Mouse (Mus musculus) liver, embryonic 15.5 days (tissue): ENCODE measurements around the gene Ccdc167. TPM values are rescaled to one million over a fixed set of nuclear protein-coding genes. Genes with fewer than 3 reads are reported as not detected.

Experiments used
- ATAC-seq: fragments of 200-750 bp; cut with Nextera tagmentation; 2 replicates; pipeline ENCODE4 v1.8.0; 2017; ENCODE audit warnings: moderate number of reproducible peaks, mild to moderate bottlenecking, moderate library complexity; ENCODE audit not compliant: insufficient read depth
- H3K27ac ChIP-seq: fragments of 300-500 bp; sonication (generic); replicated peaks from 2 replicates; pipeline ENCODE4 v1.5.1; 2015; ENCODE audit warnings: mild to moderate bottlenecking, inconsistent platforms
- H3K27me3 ChIP-seq: fragments of 300-500 bp; sonication (generic); 2 replicates; pipeline ENCODE4 v1.6.1; 2015; ENCODE audit warnings: mild to moderate bottlenecking, inconsistent platforms
- H3K36me3 ChIP-seq: fragments of 300-500 bp; sonication (generic); replicated peaks from 2 replicates; pipeline ENCODE4 v1.6.1; 2015; ENCODE audit warnings: moderate library complexity, mild to moderate bottlenecking, inconsistent platforms
- H3K4me1 ChIP-seq: fragments of 300-500 bp; sonication (generic); replicated peaks from 2 replicates; pipeline ENCODE4 v1.6.1; 2015; ENCODE audit warnings: inconsistent platforms
- H3K4me2 ChIP-seq: fragments of 300-500 bp; sonication (generic); 2 replicates; pipeline ENCODE4 v1.6.1; 2015; ENCODE audit warnings: moderate library complexity, mild to moderate bottlenecking, inconsistent platforms
- H3K4me3 ChIP-seq: fragments of 300-500 bp; sonication (generic); replicated peaks from 2 replicates; pipeline ENCODE4 v1.5.1; 2015; ENCODE audit warnings: mild to moderate bottlenecking, inconsistent platforms
- H3K9ac ChIP-seq: fragments of 300-500 bp; sonication (generic); 2 replicates; pipeline ENCODE4 v1.6.1; 2015; ENCODE audit warnings: moderate library complexity, mild to moderate bottlenecking, inconsistent platforms
- H3K9me3 ChIP-seq: fragments of 300-500 bp; sonication (generic); replicated peaks from 2 replicates; pipeline ENCODE4 v1.6.1; 2016; ENCODE audit warnings: inconsistent platforms
- WGBS: fragments of 180-500 bp; shearing (Covaris S2); methylation state at CpG from one replicate; pipeline ENCODE4 v1.1.7; 2015; ENCODE audit warnings: mixed read lengths; ENCODE audit not compliant: insufficient replicate concordance; 5-methylcytosine and 5-hydroxymethylcytosine counted together
- polyA plus RNA-seq: library from polyadenylated mRNA; unstranded; fragments of >200 nt; fragmentation: Nextera tagmentation; extraction: Ambion mirVana; gene quantifications from 2 replicates; pipeline ENCODE4 v1.2.1, GENCODE M21; 2015

Gene Ccdc167
- polyA plus RNA-seq, 1 experiment from 2014 or later, result 5.3 TPM

GRCm38 (mm10) chr17:29684275-29684674 is 32.6 kb downstream of the Ccdc167 start:
- H3K27ac ChIP-seq, result peak overlapping the region; percentile 31
- H3K4me2 ChIP-seq, result no peak overlapping the region
- peaks cover 54% of the 10 kb centered on the region for H3K4me1 ChIP-seq
- H3K36me3 ChIP-seq, result peaks cover 97% of the 10 kb centered on the region
- ATAC-seq, result peak; percentile 37; the same call in 1 of the 2 replicates
- H3K27me3 ChIP-seq, result no peaks in the 10 kb centered on the region
- no peak overlapping the region for H3K4me3 ChIP-seq
- WGBS, result 30% methylated on average over 4 of the region's 4 CpGs
- H3K9ac ChIP-seq, result no peak overlapping the region
- H3K9me3 ChIP-seq, result no peaks in the 10 kb centered on the region

GRCm38 (mm10) chr17:29683127-29683526 is 33.7 kb downstream of the Ccdc167 start:
- Histone ChIP-seq H3K36me3 (peaks cover 99% of the 10 kb centered on the region), H3K4me1 (peaks cover 52% of the 10 kb centered on the region), H3K9me3 (no peaks in the 10 kb centered on the region)

GRCm38 (mm10) chr17:29682261-29682660 is 34.6 kb downstream of the Ccdc167 start:
- no peak overlapping the region for H3K27ac ChIP-seq
- H3K36me3 ChIP-seq, result peaks cover 99% of the 10 kb centered on the region
- no peak overlapping the region for H3K4me3 ChIP-seq
- WGBS, result 86% methylated on average over 7 of the region's 7 CpGs
- no peaks in the 10 kb centered on the region for H3K27me3 ChIP-seq
- no peak overlapping the region for H3K9ac ChIP-seq
- H3K4me2 ChIP-seq, result no peak overlapping the region
- H3K4me1 ChIP-seq, result peaks cover 45% of the 10 kb centered on the region
- no peak for ATAC-seq
- no peaks in the 10 kb centered on the region for H3K9me3 ChIP-seq

More at GRCm38 (mm10) chr17:29683127-29683526, 33.7 kb downstream of the Ccdc167 start:
- no peak for ATAC-seq
- H3K4me2 ChIP-seq, result no peak overlapping the region
- H3K27me3 ChIP-seq, result no peaks in the 10 kb centered on the region
- H3K27ac ChIP-seq, result no peak overlapping the region
- H3K9ac ChIP-seq, result no peak overlapping the region
- no peak overlapping the region for H3K4me3 ChIP-seq
- WGBS, result 75% methylated on average over 2 of the region's 2 CpGs

GRCm38 (mm10) chr17:29681669-29682068 is 35.2 kb downstream of the Ccdc167 start:
- H3K4me2 ChIP-seq, result no peak overlapping the region
- peaks cover 99% of the 10 kb centered on the region for H3K36me3 ChIP-seq
- H3K9me3 ChIP-seq, result no peaks in the 10 kb centered on the region
- H3K27ac ChIP-seq, result no peak overlapping the region; the same call in 1 of the 2 replicates
- H3K27me3 ChIP-seq, result no peaks in the 10 kb centered on the region
- H3K4me1 ChIP-seq, result peaks cover 39% of the 10 kb centered on the region
- H3K9ac ChIP-seq, result no peak overlapping the region
- no peak for ATAC-seq
- 90% methylated on average over 9 of the region's 9 CpGs for WGBS
- no peak overlapping the region for H3K4me3 ChIP-seq

GRCm38 (mm10) chr17:29680921-29681320 is 35.9 kb downstream of the Ccdc167 start:
- no peak overlapping the region for H3K4me2 ChIP-seq
- peaks cover 99% of the 10 kb centered on the region for H3K36me3 ChIP-seq
- 63% methylated on average over 2 of the region's 2 CpGs for WGBS

GRCm38 (mm10) chr17:29680174-29680573 is 36.7 kb downstream of the Ccdc167 start:
- ATAC-seq, result no peak
- 74% methylated on average over 2 of the region's 2 CpGs for WGBS
- Histone ChIP-seq H3K4me1 (peaks cover 24% of the 10 kb centered on the region), H3K9ac (no peak overlapping the region), H3K4me3 (no peak overlapping the region), H3K27me3 (no peaks in the 10 kb centered on the region), H3K36me3 (peaks cover 99% of the 10 kb centered on the region), H3K4me2 (no peak overlapping the region), H3K27ac (0 out of 2 replicates have a peak overlapping the region, but pooled peaks have one; percentile 10), H3K9me3 (no peaks in the 10 kb centered on the region)

More at GRCm38 (mm10) chr17:29680921-29681320, 35.9 kb downstream of the Ccdc167 start:
- Histone ChIP-seq H3K4me1 (peaks cover 31% of the 10 kb centered on the region), H3K27me3 (no peaks in the 10 kb centered on the region), H3K4me3 (no peak overlapping the region), H3K9me3 (no peaks in the 10 kb centered on the region), H3K9ac (no peak overlapping the region), H3K27ac (no peak overlapping the region)
- no peak for ATAC-seq

GRCm38 (mm10) chr17:29679038-29679767 is 37.6 kb downstream of the Ccdc167 start:
- Histone ChIP-seq H3K4me2 (no peak overlapping the region), H3K27me3 (no peaks in the 10 kb centered on the region), H3K36me3 (peaks cover 99% of the 10 kb centered on the region), H3K9me3 (no peaks in the 10 kb centered on the region), H3K9ac (no peak overlapping the region), H3K4me1 (peaks cover 14% of the 10 kb centered on the region), H3K4me3 (no peak overlapping the region), H3K27ac (no peak overlapping the region)
- no peak for ATAC-seq
- WGBS, result 75% methylated on average over 6 of the region's 6 CpGs

GRCm38 (mm10) chr17:29678526-29678925 is 38.3 kb downstream of the Ccdc167 start:
- 79% methylated on average over 8 of the region's 8 CpGs for WGBS

GRCm38 (mm10) chr17:29673325-29673724 is 43.5 kb downstream of the Ccdc167 start:
- Histone ChIP-seq H3K27me3 (no peaks in the 10 kb centered on the region), H3K9me3 (no peaks in the 10 kb centered on the region), H3K4me2 (no peak overlapping the region), H3K4me3 (no peak overlapping the region), H3K4me1 (peaks cover 30% of the 10 kb centered on the region), H3K9ac (no peak overlapping the region), H3K36me3 (peaks cover 82% of the 10 kb centered on the region), H3K27ac (0 out of 2 replicates have a peak overlapping the region, but pooled peaks have one; percentile 12)
- ATAC-seq, result no peak
- WGBS, result 82% methylated on average over 4 of the region's 4 CpGs

More at GRCm38 (mm10) chr17:29678526-29678925, 38.3 kb downstream of the Ccdc167 start:
- Histone ChIP-seq H3K9me3 (no peaks in the 10 kb centered on the region), H3K27me3 (no peaks in the 10 kb centered on the region), H3K4me2 (no peak overlapping the region), H3K4me1 (peaks cover 7% of the 10 kb centered on the region), H3K4me3 (no peak overlapping the region), H3K9ac (no peak overlapping the region), H3K27ac (no peak overlapping the region), H3K36me3 (peaks cover 99% of the 10 kb centered on the region)
- ATAC-seq, result no peak

GRCm38 (mm10) chr17:29671021-29671420 is 45.8 kb downstream of the Ccdc167 start:
- no peak overlapping the region for H3K9ac ChIP-seq

GRCm38 (mm10) chr17:29669936-29670335 is 46.9 kb downstream of the Ccdc167 start:
- peak; percentile 95 for ATAC-seq
- Histone ChIP-seq H3K36me3 (peaks cover 80% of the 10 kb centered on the region), H3K27me3 (no peaks in the 10 kb centered on the region), H3K27ac (peak overlapping the region; percentile 87), H3K9me3 (no peaks in the 10 kb centered on the region), H3K4me3 (peak overlapping the region; percentile 11; the same call in 1 of the 2 replicates), H3K4me1 (peaks cover 41% of the 10 kb centered on the region), H3K9ac (peak overlapping the region; percentile 41), H3K4me2 (peak overlapping the region; percentile 56)

More at GRCm38 (mm10) chr17:29671021-29671420, 45.8 kb downstream of the Ccdc167 start:
- Histone ChIP-seq H3K27me3 (no peaks in the 10 kb centered on the region), H3K36me3 (peaks cover 81% of the 10 kb centered on the region), H3K4me1 (peaks cover 41% of the 10 kb centered on the region), H3K4me2 (no peak overlapping the region), H3K9me3 (no peaks in the 10 kb centered on the region), H3K4me3 (no peak overlapping the region), H3K27ac (peak overlapping the region; percentile 87)
- 87% methylated on average over 2 of the region's 2 CpGs for WGBS
- no peak for ATAC-seq
